Mouse (Mus musculus): ENCODE results near the gene Prkag2. TPM values are rescaled to one million over a fixed set of nuclear protein-coding genes. Genes with fewer than 3 reads are reported as not detected.
A peak's percentile ranks its signal among the peaks of the same experiment; 100 is the strongest.

Gene Prkag2
- polyA plus RNA-seq, 1 experiment from 2014 or later: 74.5 TPM

GRCm38 (mm10) chr5:25008966-25009365 lies 91.5 kb downstream of the Prkag2 start:
- H3K9ac ChIP-seq (replicated peaks): no peak overlapping the region
- no peak for ATAC-seq
- no peak overlapping the region for H3K27ac ChIP-seq
- no peaks in the 10 kb centered on the region for H3K36me3 ChIP-seq
- H3K4me1 ChIP-seq (replicated peaks): peaks cover 17% of the 10 kb centered on the region
- WGBS: 24% methylated on average over 3 of the region's 3 CpGs
- no peaks in the 10 kb centered on the region for H3K9me3 ChIP-seq
- peaks cover 5% of the 10 kb centered on the region; the same call in 1 of the 2 replicates for H3K27me3 ChIP-seq
- no peak overlapping the region for H3K4me2 ChIP-seq (replicated peaks)
- H3K4me3 ChIP-seq (replicated peaks): no peak overlapping the region

GRCm38 (mm10) chr5:25006848-25007247 lies 93.6 kb downstream of the Prkag2 start:
- 47% methylated on average over 8 of the region's 8 CpGs for WGBS
- peak; percentile 57; the same call in 1 of the 2 replicates for ATAC-seq
- H3K4me1 ChIP-seq (replicated peaks): peaks cover 17% of the 10 kb centered on the region
- H3K27me3 ChIP-seq: peaks cover 5% of the 10 kb centered on the region; the same call in 1 of the 2 replicates
- H3K9me3 ChIP-seq: no peaks in the 10 kb centered on the region
- no peak overlapping the region for H3K4me3 ChIP-seq (replicated peaks)
- H3K9ac ChIP-seq (replicated peaks): no peak overlapping the region
- H3K27ac ChIP-seq: no peak overlapping the region
- no peaks in the 10 kb centered on the region for H3K36me3 ChIP-seq
- H3K4me2 ChIP-seq (replicated peaks): no peak overlapping the region

- Histone ChIP-seq H3K27me3 (peaks cover 5% of the 10 kb centered on the region; the same call in 1 of the 2 replicates), H3K36me3 (no peaks in the 10 kb centered on the region), H3K4me1 (replicated peaks) (peaks cover 12% of the 10 kb centered on the region), H3K9me3 (no peaks in the 10 kb centered on the region), H3K27ac (no peak overlapping the region), H3K4me3 (replicated peaks) (no peak overlapping the region), H3K4me2 (replicated peaks) (no peak overlapping the region), H3K9ac (replicated peaks) (peak overlapping the region; percentile 19; the same call in 1 of the 2 replicates)
- WGBS: 35% methylated on average over 6 of the region's 6 CpGs
- no peak for ATAC-seq
Observed at GRCm38 (mm10) chr5:25005532-25006129, 94.8 kb downstream of the Prkag2 start.

GRCm38 (mm10) chr5:25001391-25001794 lies 99.0 kb downstream of the Prkag2 start:
- no peak for ATAC-seq
- Histone ChIP-seq H3K27ac (no peak overlapping the region), H3K27me3 (no peaks in the 10 kb centered on the region), H3K36me3 (no peaks in the 10 kb centered on the region), H3K9me3 (no peaks in the 10 kb centered on the region), H3K9ac (replicated peaks) (no peak overlapping the region), H3K4me3 (replicated peaks) (no peak overlapping the region), H3K4me1 (replicated peaks) (no peaks in the 10 kb centered on the region), H3K4me2 (replicated peaks) (no peak overlapping the region)
- 72% methylated on average over 8 of the region's 8 CpGs for WGBS

- no peaks in the 10 kb centered on the region for H3K27me3 ChIP-seq
- no peaks in the 10 kb centered on the region for H3K9me3 ChIP-seq
- WGBS: 74% methylated on average over 4 of the region's 4 CpGs
- no peak overlapping the region for H3K9ac ChIP-seq (replicated peaks)
- no peak overlapping the region for H3K4me3 ChIP-seq (replicated peaks)
- no peak overlapping the region for H3K4me2 ChIP-seq (replicated peaks)
- no peak for ATAC-seq
- H3K27ac ChIP-seq: no peak overlapping the region
- H3K4me1 ChIP-seq (replicated peaks): no peaks in the 10 kb centered on the region
- no peaks in the 10 kb centered on the region for H3K36me3 ChIP-seq
Observed at GRCm38 (mm10) chr5:24999351-24999750, 101.1 kb downstream of the Prkag2 start.

- no peak overlapping the region for H3K9ac ChIP-seq (replicated peaks)
- no peak overlapping the region for H3K27ac ChIP-seq
- ATAC-seq: peak; percentile 36; the same call in 1 of the 2 replicates
- no peak overlapping the region for H3K4me2 ChIP-seq (replicated peaks)
- no peaks in the 10 kb centered on the region for H3K27me3 ChIP-seq
- H3K9me3 ChIP-seq: no peaks in the 10 kb centered on the region
- 71% methylated on average over 13 of the region's 13 CpGs for WGBS
- H3K4me3 ChIP-seq (replicated peaks): no peak overlapping the region
- H3K36me3 ChIP-seq: no peaks in the 10 kb centered on the region
- no peaks in the 10 kb centered on the region for H3K4me1 ChIP-seq (replicated peaks)
Observed at GRCm38 (mm10) chr5:24995576-24996100, 104.8 kb downstream of the Prkag2 start.

GRCm38 (mm10) chr5:24993190-24993589 lies 107.3 kb downstream of the Prkag2 start:
- H3K4me2 ChIP-seq (replicated peaks): no peak overlapping the region
- 79% methylated on average over 3 of the region's 3 CpGs for WGBS
- H3K36me3 ChIP-seq: no peaks in the 10 kb centered on the region
- ATAC-seq: no peak
- no peak overlapping the region for H3K27ac ChIP-seq
- no peak overlapping the region for H3K4me3 ChIP-seq (replicated peaks)
- no peaks in the 10 kb centered on the region for H3K27me3 ChIP-seq
- no peak overlapping the region for H3K9ac ChIP-seq (replicated peaks)
- H3K4me1 ChIP-seq (replicated peaks): no peaks in the 10 kb centered on the region
- H3K9me3 ChIP-seq: no peaks in the 10 kb centered on the region

- H3K4me3 ChIP-seq (replicated peaks): no peak overlapping the region
- H3K9me3 ChIP-seq: no peaks in the 10 kb centered on the region
- no peaks in the 10 kb centered on the region for H3K36me3 ChIP-seq
- H3K27ac ChIP-seq: no peak overlapping the region
- H3K9ac ChIP-seq (replicated peaks): no peak overlapping the region
- H3K27me3 ChIP-seq: no peaks in the 10 kb centered on the region
- H3K4me2 ChIP-seq (replicated peaks): no peak overlapping the region
- H3K4me1 ChIP-seq (replicated peaks): peaks cover 5% of the 10 kb centered on the region
- WGBS: 91% methylated on average over 1 of the region's 1 CpGs
- ATAC-seq: no peak
Observed at GRCm38 (mm10) chr5:24991575-24991974, 108.9 kb downstream of the Prkag2 start.

GRCm38 (mm10) chr5:24990460-24990859 lies 110.0 kb downstream of the Prkag2 start:
- Histone ChIP-seq H3K27ac (no peak overlapping the region), H3K9ac (replicated peaks) (no peak overlapping the region), H3K27me3 (no peaks in the 10 kb centered on the region), H3K36me3 (no peaks in the 10 kb centered on the region), H3K4me3 (replicated peaks) (no peak overlapping the region), H3K4me2 (replicated peaks) (no peak overlapping the region), H3K9me3 (no peaks in the 10 kb centered on the region), H3K4me1 (replicated peaks) (peaks cover 17% of the 10 kb centered on the region)
- ATAC-seq: no peak
- 73% methylated on average over 5 of the region's 5 CpGs for WGBS

- Histone ChIP-seq H3K9ac (replicated peaks) (no peak overlapping the region), H3K9me3 (no peaks in the 10 kb centered on the region), H3K27me3 (no peaks in the 10 kb centered on the region), H3K4me1 (replicated peaks) (peaks cover 22% of the 10 kb centered on the region), H3K27ac (no peak overlapping the region), H3K4me2 (replicated peaks) (no peak overlapping the region), H3K4me3 (replicated peaks) (no peak overlapping the region), H3K36me3 (no peaks in the 10 kb centered on the region)
- WGBS: 63% methylated on average over 3 of the region's 3 CpGs
- no peak for ATAC-seq
Observed at GRCm38 (mm10) chr5:24989683-24990082, 110.8 kb downstream of the Prkag2 start.

- no peak overlapping the region for H3K4me3 ChIP-seq (replicated peaks)
Observed at GRCm38 (mm10) chr5:24986956-24987355, 113.5 kb downstream of the Prkag2 start.

GRCm38 (mm10) chr5:24986204-24986940 lies 114.1 kb downstream of the Prkag2 start:
- Histone ChIP-seq H3K9me3 (no peaks in the 10 kb centered on the region), H3K9ac (replicated peaks) (peak overlapping the region; percentile 21; the same call in 1 of the 2 replicates), H3K4me2 (replicated peaks) (peak overlapping the region; percentile 42), H3K4me3 (replicated peaks) (peak overlapping the region; percentile 16), H3K4me1 (replicated peaks) (peaks cover 22% of the 10 kb centered on the region), H3K27ac (peak overlapping the region; percentile 86), H3K27me3 (no peaks in the 10 kb centered on the region), H3K36me3 (no peaks in the 10 kb centered on the region)
- peak; percentile 43 for ATAC-seq
- WGBS: 51% methylated on average over 9 of the region's 9 CpGs

More at GRCm38 (mm10) chr5:24986956-24987355, 113.5 kb downstream of the Prkag2 start:
- H3K27me3 ChIP-seq: no peaks in the 10 kb centered on the region
- H3K4me2 ChIP-seq (replicated peaks): peak overlapping the region; percentile 42
- peak overlapping the region; percentile 86; the same call in 1 of the 2 replicates for H3K27ac ChIP-seq
- H3K36me3 ChIP-seq: no peaks in the 10 kb centered on the region
- ATAC-seq: no peak
- peaks cover 22% of the 10 kb centered on the region for H3K4me1 ChIP-seq (replicated peaks)
- H3K9ac ChIP-seq (replicated peaks): no peak overlapping the region
- no peaks in the 10 kb centered on the region for H3K9me3 ChIP-seq
- WGBS: 16% methylated on average over 2 of the region's 2 CpGs

Measured in midbrain, embryonic 13.5 days (tissue).